Mouse (Mus musculus): ENCODE results near the gene Ppm1b. TPM values are rescaled to one million over a fixed set of nuclear protein-coding genes. Genes with fewer than 3 reads are reported as not detected.

Ppm1b gene
- polyA plus RNA-seq, 1 experiment from 2014 or later: 101 TPM

DNA sequence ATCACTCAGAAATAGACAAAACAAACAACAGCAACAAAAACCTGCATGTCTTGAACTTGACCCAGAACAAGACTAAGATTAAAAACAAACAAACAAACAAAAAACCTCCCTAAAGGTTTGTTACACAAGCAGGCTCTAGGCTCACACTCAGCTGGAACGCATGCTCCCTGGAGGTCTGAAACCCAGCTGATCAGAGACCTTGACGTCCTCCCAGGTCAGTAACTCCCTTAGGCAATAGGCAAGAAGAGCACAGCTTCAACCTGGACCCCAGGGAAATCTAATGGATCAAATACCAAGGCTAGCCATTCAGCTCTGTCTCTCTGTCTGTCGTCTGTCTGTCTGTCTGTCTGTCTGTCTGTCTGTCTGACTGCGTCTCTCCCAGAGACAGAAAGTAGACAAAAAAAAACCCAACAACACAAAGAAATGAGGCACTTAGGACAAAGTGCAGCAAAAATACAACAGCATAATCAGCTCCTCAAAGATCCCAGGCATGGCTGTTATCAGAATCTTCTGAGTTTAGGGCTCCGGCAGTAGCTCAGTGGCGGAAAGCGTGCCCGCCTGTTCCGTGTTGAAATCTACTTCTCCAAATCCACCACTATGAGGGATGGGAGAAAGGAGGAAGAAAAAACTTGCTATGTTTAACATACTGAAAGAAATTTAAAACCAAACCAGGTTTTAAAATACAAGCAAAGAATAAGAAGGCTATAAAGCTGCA lies 16.4 kb upstream of the Ppm1b start:
- no peaks in the 10 kb centered on the region for H3K36me3 ChIP-seq
- no peak overlapping the region for H3K9ac ChIP-seq (replicated peaks)
- no peaks in the 10 kb centered on the region for H3K9me3 ChIP-seq
- no peak overlapping the region for H3K4me3 ChIP-seq (replicated peaks)
- no peak overlapping the region for H3K27ac ChIP-seq
- WGBS: 90% methylated on average over 9 of the region's 9 CpGs
- no peaks in the 10 kb centered on the region for H3K27me3 ChIP-seq
- no peaks in the 10 kb centered on the region for H3K4me1 ChIP-seq (replicated peaks)
- ATAC-seq: no peak
- no peak overlapping the region for H3K4me2 ChIP-seq (replicated peaks)

GRCm38 (mm10) chr17:84941291-84941868 lies 15.2 kb upstream of the Ppm1b start:
- H3K4me2 ChIP-seq (replicated peaks): no peak overlapping the region
- no peaks in the 10 kb centered on the region for H3K9me3 ChIP-seq
- H3K4me3 ChIP-seq (replicated peaks): no peak overlapping the region
- H3K36me3 ChIP-seq: no peaks in the 10 kb centered on the region
- H3K27ac ChIP-seq: no peak overlapping the region
- ATAC-seq: no peak
- H3K27me3 ChIP-seq: no peaks in the 10 kb centered on the region
- no peaks in the 10 kb centered on the region for H3K4me1 ChIP-seq (replicated peaks)
- no peak overlapping the region for H3K9ac ChIP-seq (replicated peaks)
- WGBS: 89% methylated on average over 13 of the region's 13 CpGs

DNA sequence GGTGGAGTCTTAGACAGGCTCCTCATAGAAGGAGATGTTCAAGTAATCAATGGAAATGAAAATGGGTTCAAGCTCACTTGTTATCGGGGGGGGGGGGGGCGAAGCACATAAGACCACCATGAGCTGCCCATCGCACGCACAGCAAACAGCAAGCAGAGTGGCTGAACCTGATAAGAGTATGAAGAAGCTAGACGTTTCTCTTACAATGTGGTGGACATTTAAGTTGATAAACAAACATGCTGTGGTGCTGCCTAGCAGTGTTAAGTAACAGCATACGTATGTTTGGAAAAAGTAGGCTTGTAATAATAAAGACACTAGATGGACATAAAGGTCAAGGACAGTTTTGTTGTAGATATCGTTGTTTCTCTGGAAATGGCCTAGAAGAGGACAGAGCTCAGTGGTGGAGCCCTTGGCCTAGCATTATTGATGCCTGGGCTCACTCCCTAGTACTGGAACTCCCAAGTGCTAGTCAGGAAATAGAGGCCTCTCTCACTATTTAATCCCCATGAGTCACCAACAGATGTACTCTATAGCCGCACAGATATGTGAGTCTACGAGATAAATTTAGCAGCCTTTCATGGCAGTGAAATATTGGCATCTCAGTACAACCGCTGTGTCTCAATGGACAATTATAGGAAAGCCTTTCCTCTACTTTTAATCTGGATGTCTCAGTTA lies 14.0 kb upstream of the Ppm1b start:
- Histone ChIP-seq H3K9me3 (no peaks in the 10 kb centered on the region), H3K36me3 (no peaks in the 10 kb centered on the region), H3K27me3 (no peaks in the 10 kb centered on the region), H3K4me3 (replicated peaks) (no peak overlapping the region), H3K4me2 (replicated peaks) (no peak overlapping the region), H3K27ac (no peak overlapping the region), H3K9ac (replicated peaks) (no peak overlapping the region), H3K4me1 (replicated peaks) (no peaks in the 10 kb centered on the region)
- no peak for ATAC-seq
- 91% methylated on average over 10 of the region's 10 CpGs for WGBS

DNA sequence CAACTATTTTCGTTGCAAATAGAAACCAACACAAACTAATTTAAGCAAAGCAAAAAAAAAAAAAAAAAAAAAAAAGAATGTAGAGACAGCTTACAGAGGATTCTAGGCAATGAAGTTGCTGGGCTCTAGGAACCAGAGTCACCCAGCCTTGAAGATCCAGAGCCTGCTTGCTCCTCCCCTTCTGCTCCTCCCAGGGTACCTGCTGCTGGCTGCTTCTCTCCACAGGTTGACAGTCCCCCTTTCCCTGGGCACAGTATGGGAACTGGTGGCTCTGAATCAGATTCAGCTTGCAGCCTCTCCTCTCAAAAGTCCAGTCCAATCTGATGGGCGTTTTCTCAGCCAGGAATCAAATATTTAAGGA lies 13.5 kb upstream of the Ppm1b start:
- Histone ChIP-seq H3K9ac (replicated peaks) (no peak overlapping the region), H3K36me3 (no peaks in the 10 kb centered on the region), H3K27me3 (no peaks in the 10 kb centered on the region), H3K27ac (no peak overlapping the region), H3K4me1 (replicated peaks) (no peaks in the 10 kb centered on the region), H3K4me3 (replicated peaks) (no peak overlapping the region), H3K4me2 (replicated peaks) (no peak overlapping the region), H3K9me3 (no peaks in the 10 kb centered on the region)
- no peak for ATAC-seq
- WGBS: 64% methylated on average over 2 of the region's 2 CpGs

DNA sequence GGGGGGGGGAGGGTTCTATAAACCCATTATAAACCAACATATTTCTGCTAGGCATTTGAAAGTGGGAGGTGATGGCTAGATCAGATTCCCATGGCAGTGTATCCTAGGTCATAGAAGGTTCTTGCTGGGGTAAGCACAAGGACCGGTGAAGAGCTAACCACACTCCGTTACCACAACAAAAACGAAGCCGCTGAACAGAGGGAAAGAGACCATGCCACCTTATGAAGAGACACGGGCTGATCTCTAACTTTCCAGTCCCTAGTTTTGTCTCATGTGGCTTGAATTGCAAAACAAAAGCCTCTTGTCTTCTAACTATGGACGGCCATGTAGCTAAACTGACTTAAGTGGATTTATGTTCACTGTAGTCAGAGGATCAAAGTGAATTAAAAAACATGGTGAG lies 12.2 kb upstream of the Ppm1b start:
- Histone ChIP-seq H3K27ac (no peak overlapping the region), H3K9me3 (no peaks in the 10 kb centered on the region), H3K4me1 (replicated peaks) (no peaks in the 10 kb centered on the region), H3K27me3 (no peaks in the 10 kb centered on the region), H3K36me3 (no peaks in the 10 kb centered on the region), H3K4me3 (replicated peaks) (no peak overlapping the region), H3K9ac (replicated peaks) (no peak overlapping the region), H3K4me2 (replicated peaks) (no peak overlapping the region)
- ATAC-seq: no peak
- WGBS: 87% methylated on average over 6 of the region's 6 CpGs

DNA sequence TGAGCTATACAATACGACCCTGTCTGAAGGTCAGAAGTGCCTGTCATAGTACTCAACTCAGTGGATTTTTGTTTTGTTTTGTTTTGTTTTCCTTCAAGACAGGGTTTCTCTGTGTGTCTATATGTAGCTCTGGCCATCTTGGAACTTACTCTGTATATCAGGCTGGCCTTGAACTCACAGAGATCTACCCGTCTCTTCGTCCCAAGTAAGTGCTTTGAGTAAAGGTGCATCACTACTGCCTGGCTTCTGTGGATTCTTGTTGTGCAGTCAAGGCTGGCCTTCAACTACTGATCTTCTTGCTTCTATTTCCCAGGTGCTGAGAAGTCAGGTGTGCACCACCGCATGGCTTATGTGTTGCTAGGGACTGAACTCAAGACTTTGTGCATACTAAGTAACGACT lies 4.0 kb upstream of the Ppm1b start:
- 97% methylated on average over 5 of the region's 5 CpGs for WGBS
- H3K4me1 ChIP-seq (replicated peaks): peaks cover 8% of the 10 kb centered on the region
- ATAC-seq: no peak
- H3K4me2 ChIP-seq (replicated peaks): no peak overlapping the region
- H3K27ac ChIP-seq: no peak overlapping the region
- no peaks in the 10 kb centered on the region for H3K36me3 ChIP-seq
- no peak overlapping the region for H3K4me3 ChIP-seq (replicated peaks)
- H3K27me3 ChIP-seq: no peaks in the 10 kb centered on the region
- no peaks in the 10 kb centered on the region for H3K9me3 ChIP-seq
- H3K9ac ChIP-seq (replicated peaks): no peak overlapping the region

DNA sequence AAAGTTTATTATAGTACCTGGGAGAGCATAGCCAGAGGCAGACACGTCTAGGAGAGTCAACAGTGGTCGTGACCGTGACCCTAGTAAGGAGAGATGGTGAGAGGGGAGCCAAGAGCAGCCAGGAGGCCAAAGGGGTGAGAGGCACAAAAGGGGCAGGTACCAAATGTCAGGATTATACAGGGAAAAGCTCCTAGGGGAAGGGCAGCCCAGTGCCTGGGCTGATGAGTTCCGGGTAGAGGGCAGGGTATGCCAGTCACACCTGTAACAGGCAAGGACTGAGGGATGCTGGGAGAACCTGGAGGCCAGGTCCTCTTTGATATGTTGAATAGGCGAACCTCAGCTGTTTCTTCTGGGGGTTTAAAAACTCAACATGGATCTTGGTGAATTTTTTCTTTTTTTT lies 2.8 kb upstream of the Ppm1b start:
- no peak overlapping the region for H3K4me2 ChIP-seq (replicated peaks)

DNA sequence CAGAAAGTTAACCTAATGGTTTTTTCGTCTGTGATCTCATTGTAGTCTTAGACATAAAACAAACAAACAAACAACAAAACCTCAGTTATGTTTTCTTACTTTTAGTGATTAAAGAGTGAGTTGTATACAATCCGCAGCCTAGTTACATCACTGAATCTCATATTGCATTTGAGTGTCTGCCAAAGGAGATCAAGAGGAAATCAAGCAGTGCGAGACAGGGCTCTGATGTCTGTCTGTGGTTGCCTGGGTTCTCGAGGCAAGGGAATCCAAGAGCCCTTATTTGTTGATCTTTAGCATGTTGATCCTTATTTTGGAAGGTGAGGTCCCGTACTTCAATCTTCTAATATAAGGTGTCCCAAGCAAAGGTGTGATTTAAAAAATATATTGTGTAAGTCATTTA lies 1.7 kb upstream of the Ppm1b start:
- no peaks in the 10 kb centered on the region for H3K36me3 ChIP-seq
- no peak overlapping the region for H3K4me2 ChIP-seq (replicated peaks)
- WGBS: 93% methylated on average over 5 of the region's 5 CpGs
- no peaks in the 10 kb centered on the region for H3K9me3 ChIP-seq
- H3K27ac ChIP-seq: no peak overlapping the region
- H3K4me1 ChIP-seq (replicated peaks): peaks cover 18% of the 10 kb centered on the region
- no peak overlapping the region for H3K4me3 ChIP-seq (replicated peaks)
- H3K27me3 ChIP-seq: no peaks in the 10 kb centered on the region
- no peak for ATAC-seq
- no peak overlapping the region for H3K9ac ChIP-seq (replicated peaks)

More for the DNA sequence above, 2.8 kb upstream of the Ppm1b start:
- H3K9ac ChIP-seq (replicated peaks): no peak overlapping the region
- peaks cover 8% of the 10 kb centered on the region for H3K4me1 ChIP-seq (replicated peaks)
- 88% methylated on average over 5 of the region's 5 CpGs for WGBS
- H3K27ac ChIP-seq: no peak overlapping the region
- H3K9me3 ChIP-seq: no peaks in the 10 kb centered on the region
- no peaks in the 10 kb centered on the region for H3K27me3 ChIP-seq
- H3K4me3 ChIP-seq (replicated peaks): no peak overlapping the region
- ATAC-seq: no peak
- no peaks in the 10 kb centered on the region for H3K36me3 ChIP-seq

GRCm38 (mm10) chr17:84956931-84957486 lies 468 bp downstream of the Ppm1b start:
- Histone ChIP-seq H3K36me3 (no peaks in the 10 kb centered on the region), H3K4me2 (replicated peaks) (peak overlapping the region; percentile 58), H3K9me3 (no peaks in the 10 kb centered on the region), H3K27me3 (no peaks in the 10 kb centered on the region), H3K9ac (replicated peaks) (peak overlapping the region; percentile 64), H3K27ac (peak overlapping the region; percentile 94), H3K4me3 (replicated peaks) (peak overlapping the region; percentile 45), H3K4me1 (replicated peaks) (peaks cover 34% of the 10 kb centered on the region)
- under 1% methylated on average over 24 of the region's 24 CpGs for WGBS
- ATAC-seq: peak; percentile 93

- ATAC-seq: peak; percentile 97
- Histone ChIP-seq H3K4me1 (replicated peaks) (peaks cover 34% of the 10 kb centered on the region), H3K9me3 (no peaks in the 10 kb centered on the region), H3K4me3 (replicated peaks) (peak overlapping the region; percentile 99), H3K9ac (replicated peaks) (peak overlapping the region; percentile 98), H3K27ac (peak overlapping the region; percentile 95), H3K36me3 (no peaks in the 10 kb centered on the region), H3K4me2 (replicated peaks) (peak overlapping the region; percentile 65), H3K27me3 (no peaks in the 10 kb centered on the region)
- under 1% methylated on average over 48 of the region's 55 CpGs for WGBS
These were observed 1.1 kb downstream of the Ppm1b start for GRCm38 (mm10) chr17:84957487-84958259.

- Histone ChIP-seq H3K9ac (replicated peaks) (peak overlapping the region; percentile 98), H3K4me3 (replicated peaks) (peak overlapping the region; percentile 99), H3K36me3 (no peaks in the 10 kb centered on the region), H3K27me3 (no peaks in the 10 kb centered on the region), H3K9me3 (no peaks in the 10 kb centered on the region), H3K4me1 (replicated peaks) (peaks cover 34% of the 10 kb centered on the region), H3K4me2 (replicated peaks) (peak overlapping the region; percentile 65), H3K27ac (peak overlapping the region; percentile 95)
- WGBS: under 1% methylated on average over 46 of the region's 52 CpGs
- ATAC-seq: peak; percentile 2
These were observed 1.9 kb downstream of the Ppm1b start for GRCm38 (mm10) chr17:84958411-84958911.

Measured in midbrain, embryonic 13.5 days (tissue).